Mouse (Mus musculus) liver, postnatal 0 days (tissue): ENCODE measurements at regions not wholly inside any gene's neighbourhood (a gene's known extent, or its start where the extent isn't known, plus 50 kb on each side); places are given as distances from the start of the nearest gene placed in this dataset.

ENCODE experiments used
- CTCF ChIP-seq: sonication (generic); IDR thresholded peaks from 2 replicates; pipeline ENCODE4 v1.5.1; 2016; ENCODE audit warnings: antibody characterized with exemption, low read depth
- EP300 ChIP-seq: IDR thresholded peaks from 2 replicates; pipeline ENCODE4 v1.6.1; 2016; ENCODE audit warnings: antibody characterized with exemption, low read depth, mild to moderate bottlenecking

GRCm38 (mm10) chr4:106017065-106017646 is 227.5 kb downstream of the Gm12728 start:
- TF ChIP-seq CTCF (no peak), EP300 (no peak)
